Mouse (Mus musculus) T-helper 1 cell (primary cell): ENCODE measurements around the gene Klf7.

Source experiments
- in situ Hi-C: fragments of 300-600 bp; cut with MboI, MseI; formaldehyde crosslinking; loops from one replicate; pipeline ENCODE4 v1.15.1; 2025; ENCODE audit warnings: high pct_unique_total_duplicates

The Klf7 gene

GRCm38 (mm10) chr1:64032502-64033231, 89.4 kb downstream of the Klf7 start:
- in situ Hi-C loops = no loop called here

GRCm38 (mm10) chr1:64021986-64022385, 100.1 kb downstream of the Klf7 start:
- in situ Hi-C loops = no loop called here

GRCm38 (mm10) chr1:64020672-64021635, 101.1 kb downstream of the Klf7 start:
- in situ Hi-C loops = no loop called here

- in situ Hi-C loops = no loop called here
Observed at GRCm38 (mm10) chr1:64019127-64019635, 102.9 kb downstream of the Klf7 start.

- in situ Hi-C loops = no loop called here
Observed at GRCm38 (mm10) chr1:64018466-64019077, 103.5 kb downstream of the Klf7 start.

- in situ Hi-C loops = no loop called here
Observed at GRCm38 (mm10) chr1:64014091-64014490, 108.0 kb downstream of the Klf7 start.

GRCm38 (mm10) chr1:64008994-64009393, 113.1 kb downstream of the Klf7 start:
- in situ Hi-C loops = no loop called here

GRCm38 (mm10) chr1:64008031-64008430, 114.1 kb downstream of the Klf7 start:
- in situ Hi-C loops = no loop called here

GRCm38 (mm10) chr1:64005194-64005593, 116.9 kb downstream of the Klf7 start:
- in situ Hi-C loops = no loop called here

- in situ Hi-C loops = no loop called here
Observed at GRCm38 (mm10) chr1:64003525-64004291, 118.4 kb downstream of the Klf7 start.

- in situ Hi-C loops = no loop called here
Observed at GRCm38 (mm10) chr1:64002036-64002435, 120.0 kb downstream of the Klf7 start.

- in situ Hi-C loops = no loop called here
Observed at GRCm38 (mm10) chr1:64000597-64000996, 121.5 kb downstream of the Klf7 start.

- in situ Hi-C loops = no loop called here
Observed at GRCm38 (mm10) chr1:63999481-63999880, 122.6 kb downstream of the Klf7 start.

GRCm38 (mm10) chr1:63998901-63999300, 123.2 kb downstream of the Klf7 start:
- in situ Hi-C loops = no loop called here

- in situ Hi-C loops = no loop called here
Observed at GRCm38 (mm10) chr1:63998139-63998538, 123.9 kb downstream of the Klf7 start.

- in situ Hi-C loops = no loop called here
Observed at GRCm38 (mm10) chr1:63995828-63996227, 126.3 kb downstream of the Klf7 start.

- in situ Hi-C loops = no loop called here
Observed at GRCm38 (mm10) chr1:63995137-63995492, 127.0 kb downstream of the Klf7 start.

GRCm38 (mm10) chr1:63994248-63995136, 127.6 kb downstream of the Klf7 start:
- in situ Hi-C loops = no loop called here

GRCm38 (mm10) chr1:63992506-63992905, 129.6 kb downstream of the Klf7 start:
- in situ Hi-C loops = no loop called here

- in situ Hi-C loops = no loop called here
Observed at GRCm38 (mm10) chr1:63990416-63990815, 131.7 kb downstream of the Klf7 start.
